Mouse (Mus musculus) right cerebral cortex, postnatal 10 days (tissue): Measurements from ENCODE around the gene Gm21985.

Experiments used
- DNase-seq, 2 experiments: peaks; one replicate each; pipeline ENCODE4 v3.0.0; 2021; ENCODE audit warnings: low spot score in 2 of 2

Gm21985 gene

DNA sequence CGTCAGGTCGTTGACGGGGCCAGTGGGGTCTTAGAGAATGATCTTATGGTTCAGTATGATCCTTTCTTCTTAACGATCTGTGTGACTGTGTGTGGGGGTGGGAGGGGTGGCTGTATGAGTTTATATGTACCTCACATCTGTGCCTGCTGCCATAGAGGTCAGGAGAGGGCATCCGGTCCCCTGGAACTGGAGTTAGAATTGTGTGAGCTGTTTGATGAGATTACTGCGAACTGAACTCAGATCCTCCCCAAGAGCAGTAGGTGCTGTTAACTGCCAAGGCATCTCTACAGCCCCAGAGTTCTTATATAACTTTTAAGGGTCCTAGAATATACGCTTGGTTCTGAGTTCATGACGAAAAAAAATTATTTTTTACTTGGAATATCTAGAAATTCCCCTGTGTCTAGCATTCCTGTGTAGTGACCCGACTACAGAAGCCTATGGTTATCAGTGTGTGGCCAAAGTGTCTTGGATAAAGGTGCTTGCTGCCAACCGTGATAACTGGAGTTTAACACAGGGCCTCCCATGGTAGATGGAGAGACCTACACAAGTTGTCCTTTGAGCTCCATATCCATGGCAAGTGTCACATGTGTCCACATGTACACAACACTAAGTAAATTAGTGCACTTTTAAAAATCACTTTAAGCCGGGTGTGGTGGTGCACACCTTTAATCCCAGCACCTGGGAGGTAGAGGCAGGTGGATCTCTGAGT lies 62.1 kb downstream of the Gm21985 start:
- DNase-seq = no peak

DNA sequence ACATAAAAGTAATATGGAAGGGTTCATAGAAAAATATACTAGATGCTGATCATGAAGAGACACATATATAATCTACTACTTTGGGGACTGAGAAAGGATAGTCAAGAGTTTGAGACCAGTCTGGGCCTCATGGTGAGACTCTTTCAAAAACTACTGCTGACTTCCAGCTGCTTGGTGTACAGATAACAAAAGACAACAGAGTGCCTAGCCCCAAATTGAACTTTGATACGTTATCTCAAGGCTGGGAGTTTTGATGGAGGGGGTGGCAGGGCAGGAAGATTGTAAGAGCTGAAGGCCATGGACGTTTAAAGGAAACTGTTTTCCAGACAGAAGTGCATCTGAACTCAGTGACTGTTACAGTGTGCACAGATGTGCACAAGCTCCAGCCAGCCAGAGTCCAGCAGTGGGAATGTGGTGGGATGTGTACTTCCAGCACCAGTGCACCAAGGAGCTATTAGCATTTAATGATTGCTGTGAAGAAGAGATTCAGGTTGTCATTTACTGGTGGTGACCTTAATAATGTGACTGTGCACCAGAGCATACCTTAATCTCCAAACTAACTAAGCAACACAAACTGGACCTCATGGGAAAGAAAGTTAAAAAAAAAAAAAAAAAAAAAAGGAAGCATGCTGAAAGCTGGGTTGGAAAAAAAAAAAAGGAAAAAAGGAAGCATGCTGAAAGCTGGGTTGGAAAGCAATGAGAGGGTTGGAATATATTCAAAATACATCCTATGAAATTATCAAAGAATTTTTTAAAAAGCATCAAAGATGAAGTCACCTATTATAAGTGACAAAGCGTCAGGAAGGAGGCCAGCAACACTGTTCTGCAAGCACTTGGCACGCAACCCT lies 66.2 kb downstream of the Gm21985 start:
- DNase-seq = no peak

DNA sequence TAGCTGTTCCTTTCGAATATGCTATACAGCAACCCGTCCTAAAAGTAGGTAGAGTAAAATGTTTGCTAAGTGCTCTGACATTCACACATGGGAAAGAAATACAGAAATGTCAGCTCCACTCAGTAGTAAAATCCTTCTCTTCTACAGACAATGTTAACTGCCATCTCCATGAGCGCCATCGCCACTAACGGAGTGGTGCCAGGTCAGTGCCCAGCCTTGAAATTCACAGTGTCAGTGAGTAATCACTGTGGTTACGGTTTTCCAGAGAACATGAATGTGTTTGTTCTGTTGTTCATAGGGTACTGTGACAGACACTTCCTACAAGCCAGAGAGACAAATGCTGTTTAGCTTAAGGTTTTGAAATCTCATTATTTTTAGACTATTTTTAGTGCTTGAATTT lies 71.1 kb downstream of the Gm21985 start:
- DNase-seq = no peak

DNA sequence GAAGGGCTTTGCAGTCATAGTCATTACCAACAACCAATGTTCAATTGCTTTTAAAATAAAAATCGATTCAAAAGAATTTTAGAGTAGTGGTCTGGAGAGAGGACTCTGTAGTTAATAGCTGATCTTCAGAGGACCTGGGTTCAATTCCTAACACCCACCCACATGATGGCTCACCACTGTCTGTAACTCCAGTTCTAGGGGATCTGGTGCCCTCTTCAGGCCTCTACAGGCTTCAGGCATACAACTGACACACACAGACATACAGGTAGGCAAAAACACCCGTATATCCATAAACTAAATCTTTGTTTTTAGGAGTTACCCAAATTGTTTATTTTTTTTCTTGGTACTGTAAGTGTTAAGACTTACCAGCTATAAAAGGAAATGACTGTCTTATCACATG lies 73.6 kb downstream of the Gm21985 start:
- no peak for DNase-seq

DNA sequence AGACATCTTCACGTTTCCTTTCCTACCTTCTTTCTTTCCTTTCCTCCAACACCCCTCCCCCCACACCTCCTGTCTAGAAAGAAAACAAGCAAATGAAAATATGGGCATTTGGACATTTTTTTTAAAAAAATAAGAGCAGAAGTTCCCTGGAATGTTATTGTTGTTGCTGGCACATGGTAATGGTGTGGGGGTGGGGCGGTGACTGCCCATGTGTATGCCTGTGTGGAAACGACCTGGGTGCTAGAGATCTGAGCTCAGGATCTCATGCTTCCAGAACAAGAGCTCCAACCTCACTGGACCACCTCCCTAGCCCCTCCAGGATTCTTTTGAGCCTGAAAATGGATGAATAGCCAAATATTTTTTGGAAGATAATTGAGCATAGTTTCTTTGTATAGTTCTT lies 75.0 kb downstream of the Gm21985 start:
- DNase-seq = no peak

DNA sequence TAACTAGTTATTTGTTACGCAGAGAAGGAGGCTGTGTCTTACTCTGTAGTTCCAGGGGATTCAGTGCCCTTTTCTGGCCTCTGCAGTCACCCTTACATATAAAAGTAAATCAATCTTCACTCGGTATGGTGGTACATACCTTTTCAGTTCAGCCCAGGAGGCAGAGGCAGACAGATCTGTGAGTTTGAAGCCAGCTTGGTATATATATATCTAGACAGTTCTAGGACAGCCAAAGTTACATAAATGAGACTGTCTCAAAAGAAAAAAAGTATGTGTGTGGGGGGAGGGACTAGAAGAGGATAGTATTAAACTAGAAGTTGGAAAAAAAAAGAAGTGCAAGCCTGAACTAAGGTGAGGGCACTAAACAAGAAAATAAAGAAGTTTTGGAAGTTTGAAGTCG lies 82.1 kb downstream of the Gm21985 start:
- DNase-seq = no peak

DNA sequence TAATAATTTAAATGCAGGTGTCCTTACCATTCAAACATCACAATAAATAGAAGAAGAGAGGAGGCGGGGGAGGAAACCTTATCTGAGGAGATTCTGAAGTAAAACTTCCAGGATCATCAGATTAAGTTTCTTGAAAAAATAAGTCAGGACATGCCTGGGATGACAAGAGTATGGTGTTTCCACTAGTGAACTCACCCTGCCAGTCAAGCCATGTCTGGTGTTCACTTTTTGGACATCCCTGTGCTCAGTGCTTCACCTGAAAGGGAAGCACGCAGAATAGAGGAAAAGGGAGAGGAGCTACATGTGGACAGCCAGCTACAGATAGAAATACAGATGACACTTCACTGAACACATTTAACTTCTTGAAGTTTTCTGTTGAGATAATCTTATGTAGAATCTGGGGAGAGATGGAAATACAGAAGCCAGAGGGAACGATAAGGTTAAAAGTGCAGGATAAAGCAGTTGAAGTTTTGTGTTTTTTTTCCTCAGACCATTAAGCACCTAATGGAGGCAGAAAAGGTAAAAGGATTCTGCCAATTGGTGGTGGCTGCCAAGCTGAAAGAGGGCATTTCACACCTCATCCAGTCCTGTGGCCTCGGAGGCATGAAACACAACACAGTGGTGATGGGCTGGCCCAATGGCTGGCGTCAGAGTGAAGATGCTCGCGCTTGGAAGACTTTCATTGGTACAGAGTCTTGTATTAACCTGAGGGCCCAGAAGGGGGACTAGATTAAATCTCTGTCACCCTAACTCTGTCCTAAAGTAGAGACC lies 87.8 kb downstream of the Gm21985 start:
- no peak for DNase-seq

DNA sequence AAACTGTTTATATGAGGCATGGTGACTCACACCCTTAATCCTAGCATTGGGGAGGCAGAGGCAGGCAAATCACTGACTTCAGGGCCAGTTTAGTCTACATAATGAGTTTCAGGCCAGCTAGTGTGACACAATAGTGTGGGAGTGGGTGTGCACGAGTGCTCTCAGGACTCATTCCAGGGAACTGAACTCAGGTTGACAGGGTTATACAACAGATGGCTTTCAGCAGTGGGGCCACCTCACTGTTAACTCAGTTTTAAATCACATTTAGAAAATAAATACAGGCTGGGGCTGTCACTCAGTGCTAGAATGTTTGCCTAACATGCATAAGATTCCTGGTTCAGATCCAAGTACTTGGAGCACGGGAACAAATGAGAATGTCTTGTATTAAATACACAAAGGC lies 93.5 kb downstream of the Gm21985 start:
- no peak for DNase-seq

DNA sequence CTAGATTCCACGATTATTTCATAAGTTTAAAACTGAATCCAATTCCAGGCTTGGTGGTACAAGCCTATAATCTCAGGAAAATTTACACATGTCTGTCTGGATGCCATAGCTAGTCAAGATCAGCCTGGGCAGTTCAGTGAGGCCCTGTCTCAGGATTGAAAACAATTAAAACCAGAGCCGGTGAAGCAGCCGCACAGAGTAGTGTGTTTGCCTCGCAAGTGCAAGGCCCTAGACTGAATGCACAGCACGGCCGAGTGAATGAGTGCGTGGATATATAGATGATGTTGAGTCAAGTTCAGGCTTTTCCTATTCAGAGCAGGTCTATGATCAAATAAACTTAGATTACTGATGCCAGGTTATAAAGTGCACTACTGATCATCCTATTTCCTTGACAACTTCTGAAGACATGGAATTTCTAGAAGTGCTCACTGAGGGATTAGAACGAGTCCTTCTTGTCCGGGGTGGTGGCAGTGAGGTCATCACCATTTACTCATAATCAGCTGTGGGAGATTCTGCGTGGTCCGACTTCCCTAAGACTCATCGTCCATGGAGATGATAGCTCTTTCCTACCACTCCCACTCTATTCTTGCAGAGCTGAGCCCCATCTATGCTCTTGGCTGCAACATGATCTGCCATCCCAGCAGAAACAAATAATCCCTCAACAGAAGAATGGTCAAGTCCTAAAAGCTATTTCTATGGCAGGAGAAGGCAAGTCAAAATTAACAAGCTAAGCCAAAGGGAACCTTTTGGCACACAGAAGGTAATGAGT lies 94.1 kb downstream of the Gm21985 start:
- DNase-seq = no peak

DNA sequence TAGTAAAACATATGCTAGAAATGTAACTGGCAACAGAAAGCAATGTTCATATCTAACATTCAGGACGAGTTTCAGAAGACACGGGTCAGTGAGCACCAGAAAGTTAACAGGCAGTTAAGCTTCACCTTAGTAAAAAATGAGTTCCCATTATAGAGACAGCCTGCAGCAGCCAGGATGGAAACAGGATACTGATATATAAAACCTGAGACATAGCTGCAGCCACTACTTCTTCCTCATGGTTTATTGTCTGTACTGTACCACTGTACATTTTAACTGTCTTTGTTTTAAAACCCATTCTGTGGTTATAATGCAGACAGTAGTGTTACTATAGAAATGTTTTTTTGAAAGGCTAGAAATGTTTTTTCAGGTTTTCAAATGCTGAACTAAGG lies 94.7 kb downstream of the Gm21985 start:
- no peak for DNase-seq

DNA sequence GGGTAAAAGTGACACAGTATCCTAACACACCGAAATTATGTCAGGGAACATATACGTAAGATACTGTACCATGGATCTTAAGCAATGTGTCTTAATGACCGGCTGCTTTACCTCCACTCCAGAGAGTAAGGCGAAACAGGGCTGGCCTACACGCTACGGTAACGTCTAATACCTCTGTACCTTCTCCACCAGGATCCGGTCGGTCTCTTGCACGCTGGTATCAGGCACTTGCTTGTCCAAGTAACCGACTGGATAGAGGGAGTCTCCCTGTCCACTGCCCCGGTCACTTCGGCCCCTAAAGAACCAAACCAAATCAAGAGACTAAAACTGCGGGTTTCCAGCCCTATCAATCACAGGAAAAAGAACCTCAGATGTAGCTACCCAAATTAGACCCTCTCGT lies 101.1 kb downstream of the Gm21985 start:
- peak in 1 of 2 experiments; percentile 26 for DNase-seq

DNA sequence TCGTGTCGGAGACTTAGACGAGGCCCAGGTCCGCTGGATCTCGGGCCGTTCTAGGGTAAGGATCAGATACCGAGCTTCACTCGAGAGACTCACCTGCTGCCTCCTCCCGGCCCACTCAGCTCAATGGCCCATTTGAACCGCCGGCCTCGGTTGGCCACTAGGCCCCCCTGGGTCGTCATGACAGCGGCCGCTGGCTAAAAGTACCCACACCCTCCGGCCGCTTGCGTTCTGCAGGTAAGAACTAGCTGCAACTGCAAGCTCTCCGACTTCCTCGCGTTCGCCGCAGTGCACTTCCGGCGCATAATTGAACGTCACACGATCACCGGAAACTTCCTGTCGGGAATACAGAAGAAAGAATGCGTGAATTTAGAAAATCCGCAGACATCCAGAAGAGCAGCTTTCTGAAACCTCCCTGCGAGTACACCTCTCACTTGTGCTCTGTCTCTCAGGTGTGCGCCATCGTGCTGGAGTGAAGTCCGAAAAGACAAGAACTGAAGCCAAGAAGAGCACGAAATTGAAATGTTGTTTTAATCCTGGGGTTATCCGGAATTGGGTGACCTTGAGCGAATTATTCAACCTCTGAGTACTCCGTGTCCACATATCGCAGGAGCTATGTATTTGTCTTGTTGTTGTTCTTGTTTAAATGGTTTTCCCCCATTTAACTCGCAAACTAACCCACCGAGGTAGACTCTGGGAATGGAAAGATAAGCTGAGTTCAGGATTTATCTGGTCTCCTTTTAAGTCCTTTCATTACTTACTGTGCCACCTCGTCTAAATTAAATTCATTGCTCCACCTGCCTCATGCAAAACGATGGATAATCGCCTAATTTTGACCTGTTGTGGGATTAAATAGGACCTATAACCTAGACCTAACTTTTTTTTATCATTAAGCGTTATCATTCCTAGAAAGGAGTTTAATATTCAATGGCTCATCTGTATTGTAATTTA lies 101.9 kb downstream of the Gm21985 start, which contains the start of gene Emc4:
Gene Emc4, minus strand, starts transcription at position 302 of the 948 bp plus-strand sequence.
- DNase-seq = peak; percentile 95

DNA sequence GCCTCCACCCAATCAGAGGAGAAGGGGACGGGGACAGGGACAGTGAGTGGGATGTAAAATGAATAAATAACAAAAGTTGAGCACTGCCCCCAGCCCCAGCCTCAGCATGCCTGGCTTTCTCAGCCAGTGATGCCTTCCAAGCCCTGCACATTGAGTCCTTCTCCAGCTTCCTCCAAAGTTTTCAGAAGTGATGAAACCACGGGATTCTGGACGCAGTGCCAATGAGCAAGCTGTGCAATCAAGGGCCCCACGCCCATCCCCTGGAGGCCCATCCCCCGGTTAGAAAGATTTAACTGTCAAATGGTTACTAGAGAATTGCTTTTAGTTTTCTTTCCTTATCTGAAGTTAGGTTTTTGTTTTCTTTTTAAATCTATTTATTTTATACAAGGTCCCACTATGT lies 103.8 kb downstream of the Gm21985 start:
- no peak for DNase-seq

DNA sequence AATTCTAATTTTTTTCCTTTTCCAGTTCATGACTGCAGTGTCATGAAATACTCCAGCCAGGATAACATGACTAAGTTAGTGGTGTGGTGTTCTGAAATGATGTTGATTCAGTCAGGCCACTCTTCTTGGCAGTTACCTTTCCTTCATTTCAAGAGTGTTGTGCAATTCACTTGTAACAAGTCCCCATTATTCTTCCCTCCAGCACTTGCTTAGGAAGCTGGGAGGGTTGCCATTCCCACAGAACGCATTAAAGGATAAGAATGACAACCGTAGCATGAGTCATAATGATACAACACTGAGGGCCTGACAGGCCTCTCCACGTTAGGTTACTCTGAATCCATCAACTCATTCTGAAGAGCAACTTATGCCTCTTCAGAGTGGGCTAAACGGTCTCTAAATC lies 107.0 kb downstream of the Gm21985 start:
- no peak for DNase-seq

DNA sequence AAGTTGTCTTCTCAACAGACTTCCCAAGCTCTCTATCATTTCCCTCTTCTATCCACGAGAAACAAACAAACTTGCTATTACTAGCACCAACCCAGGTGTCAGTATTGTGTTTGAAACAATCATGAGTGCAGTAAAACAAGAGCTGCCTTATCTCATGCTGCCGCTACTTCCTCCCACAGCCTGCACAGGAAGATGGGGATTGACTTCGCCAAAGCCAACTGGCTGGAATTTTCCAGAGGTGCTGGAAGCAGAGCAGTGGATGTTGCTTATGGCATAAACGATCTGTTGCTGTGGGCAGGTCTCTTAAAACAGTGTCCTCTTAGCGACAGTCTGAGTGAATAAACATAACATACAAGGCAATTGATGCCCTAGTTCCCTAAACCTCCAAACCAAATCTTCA lies 108.5 kb downstream of the Gm21985 start:
- no peak for DNase-seq

DNA sequence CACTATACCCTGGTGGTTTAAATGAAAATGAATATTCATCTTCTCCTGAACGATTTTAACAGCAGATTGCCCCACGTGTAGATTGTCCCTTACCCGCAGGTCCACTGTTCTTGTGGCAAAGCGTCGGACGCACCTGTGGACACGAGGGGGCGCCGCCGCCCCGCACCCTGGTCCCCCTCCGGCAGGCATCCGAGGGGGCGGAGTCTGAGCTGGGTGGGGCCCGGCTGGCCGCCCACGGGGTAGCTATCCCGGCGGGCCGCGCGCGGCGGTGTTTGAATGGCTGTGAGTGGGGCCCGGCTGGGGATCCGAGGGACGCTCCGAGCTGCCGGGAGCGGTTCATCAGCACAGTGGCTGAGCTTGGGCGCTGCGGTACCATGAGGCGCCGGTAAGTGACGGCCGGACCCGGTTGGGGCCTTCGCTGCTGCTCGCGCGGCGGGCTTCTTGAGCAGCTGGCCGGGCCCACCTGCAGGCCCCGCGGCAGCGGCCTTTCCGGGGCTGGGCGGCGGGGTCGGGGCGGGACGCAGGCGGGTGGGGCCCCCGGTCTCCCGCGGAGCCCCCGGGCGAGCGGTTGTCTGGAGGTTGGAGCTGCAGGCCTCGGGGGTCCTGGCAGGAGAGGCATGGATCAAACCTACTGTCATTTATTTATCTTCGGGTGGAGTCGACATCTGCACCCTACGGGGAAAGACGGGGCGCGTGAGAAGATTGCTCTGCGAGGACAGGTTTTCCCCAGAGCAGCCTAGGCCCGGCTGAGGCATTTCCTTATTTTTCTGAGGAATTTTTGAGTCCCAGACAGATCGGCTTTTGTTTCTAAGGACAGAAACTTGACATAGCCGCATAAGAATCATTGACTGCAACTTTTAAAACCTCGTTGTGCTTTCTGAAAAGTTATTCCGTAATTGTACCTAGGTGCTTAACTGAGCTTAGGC lies 113.1 kb downstream of the Gm21985 start, which contains the start of gene Katnbl1:
Gene Katnbl1, plus strand, starts transcription at position 239 of the 926 bp plus-strand sequence.
- DNase-seq = peak; percentile 93 to 94

DNA sequence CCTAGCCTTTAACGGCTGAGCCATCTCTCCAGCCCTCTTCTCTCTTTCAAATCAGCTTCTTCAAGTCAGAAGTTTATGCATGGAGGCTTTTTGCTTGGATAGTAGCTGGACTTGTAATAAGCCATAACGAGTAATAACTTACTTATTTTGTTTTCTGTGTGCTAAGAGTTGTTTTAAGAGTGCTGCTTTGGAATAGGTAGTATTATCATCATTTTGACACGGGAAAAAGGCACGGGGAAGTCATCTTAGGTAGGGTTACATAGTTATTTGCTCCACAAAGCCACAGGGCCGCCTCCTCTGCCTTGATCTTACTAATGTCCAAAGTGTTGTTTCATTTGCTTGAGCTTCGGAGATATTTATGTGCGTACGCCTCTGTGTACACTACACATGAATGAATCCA lies 114.0 kb downstream of the Gm21985 start:
- DNase-seq = no peak

DNA sequence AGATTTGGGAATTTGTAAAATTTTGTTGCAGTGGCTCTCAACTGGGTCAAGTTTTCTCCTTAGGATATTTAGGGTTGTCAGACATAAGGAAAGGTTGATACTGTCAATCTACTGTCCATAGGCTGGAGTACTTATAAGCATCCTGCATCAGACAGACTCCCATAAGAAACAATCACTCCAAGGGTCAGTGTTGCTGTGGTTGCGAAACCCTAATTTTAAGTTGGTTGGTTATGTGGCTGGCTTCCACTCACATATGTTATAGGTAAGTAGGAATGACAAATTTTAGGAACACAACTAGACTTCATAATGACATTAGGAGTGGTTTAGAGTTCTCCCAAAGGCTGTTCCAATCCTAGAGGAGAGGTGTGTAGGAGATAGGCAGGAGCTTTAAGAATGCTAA lies 115.1 kb downstream of the Gm21985 start:
- DNase-seq = no peak

DNA sequence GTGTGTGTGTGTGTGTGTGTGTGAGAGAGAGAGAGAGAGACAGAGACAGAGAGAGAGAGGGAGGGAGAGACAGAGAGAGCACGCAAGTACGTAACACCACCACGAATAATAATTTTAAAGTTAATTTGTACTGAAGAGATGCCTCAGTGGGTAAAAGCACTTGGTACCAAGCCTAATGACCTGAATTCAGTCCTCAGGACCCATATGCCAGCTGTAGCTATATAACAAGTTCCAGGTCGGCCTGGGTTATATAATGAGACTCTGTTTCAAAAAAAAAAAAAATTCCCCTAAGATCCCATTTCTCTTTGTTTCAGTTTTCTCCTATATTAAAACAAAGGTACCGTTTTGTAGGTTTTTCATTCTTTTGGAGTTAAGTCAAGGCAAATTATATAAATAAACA lies 124.7 kb downstream of the Gm21985 start:
- no peak for DNase-seq
